Mouse (Mus musculus) liver, embryonic 11.5 days (tissue): ENCODE data around the gene Med24. TPM values are rescaled to one million over a fixed set of nuclear protein-coding genes. Genes with fewer than 3 reads are reported as not detected.

Source experiments
- ATAC-seq: fragments of 200-750 bp; cut with Nextera tagmentation; replicated peaks from 2 replicates; pipeline ENCODE4 v1.8.0; 2017; ENCODE audit warnings: moderate number of reproducible peaks, mild to moderate bottlenecking, moderate TSS enrichment, moderate library complexity; ENCODE audit not compliant: low FRiP score
- DNase-seq: peaks from one replicate; pipeline ENCODE4 v3.0.0-alpha.2; 2017; ENCODE audit warnings: low spot score
- H3K27ac ChIP-seq: fragments of 300-500 bp; sonication (generic); 2 replicates; pipeline ENCODE4 v1.5.1; 2014; ENCODE audit warnings: mild to moderate bottlenecking, low read depth, low read length, control low read depth
- H3K27me3 ChIP-seq: fragments of 300-500 bp; sonication (generic); replicated peaks from 2 replicates; pipeline ENCODE4 v1.6.1; 2014; ENCODE audit warnings: low read length, mixed read lengths; ENCODE audit not compliant: control insufficient read depth, insufficient read depth
- H3K36me3 ChIP-seq: fragments of 300-500 bp; sonication (generic); 2 replicates; pipeline ENCODE4 v1.6.1; 2014; ENCODE audit warnings: mild to moderate bottlenecking, low read length, moderate library complexity, mixed read lengths; ENCODE audit not compliant: control insufficient read depth, insufficient read depth
- H3K4me1 ChIP-seq: fragments of 300-500 bp; sonication (generic); replicated peaks from 2 replicates; pipeline ENCODE4 v1.6.1; 2014; ENCODE audit warnings: low read length, mixed read lengths; ENCODE audit not compliant: control insufficient read depth, insufficient read depth
- H3K4me2 ChIP-seq: fragments of 300-500 bp; sonication (generic); 2 replicates; pipeline ENCODE4 v1.6.1; 2014; ENCODE audit warnings: mild to moderate bottlenecking, control low read depth, moderate library complexity
- H3K4me3 ChIP-seq: fragments of 300-500 bp; sonication (generic); 2 replicates; pipeline ENCODE4 v1.5.1; 2014; ENCODE audit warnings: low read depth, low read length, control low read depth
- H3K9ac ChIP-seq: fragments of 300-500 bp; sonication (generic); 2 replicates; pipeline ENCODE4 v1.6.1; 2014; ENCODE audit warnings: low read depth, low read length, control low read depth
- H3K9me3 ChIP-seq: fragments of 300-500 bp; sonication (generic); 2 replicates; pipeline ENCODE4 v1.6.1; 2016; ENCODE audit warnings: low read length, inconsistent platforms, mixed read lengths; ENCODE audit not compliant: control insufficient read depth
- WGBS: fragments of 180-500 bp; shearing (Covaris S2); extraction: QIAGEN DNeasy Blood & Tissue Kit; methylation state at CpG from one replicate; pipeline ENCODE4 v1.1.7; 2014; 5-methylcytosine and 5-hydroxymethylcytosine counted together
- polyA plus RNA-seq: library from polyadenylated mRNA; unstranded; fragments of >200 nt; fragmentation: Nextera tagmentation; extraction: Ambion mirVana; gene quantifications from 2 replicates; pipeline ENCODE4 v1.2.1, GENCODE M21; 2014

Gene Med24
- polyA plus RNA-seq, 1 experiment from 2014 or later: 61.9 TPM

DNA sequence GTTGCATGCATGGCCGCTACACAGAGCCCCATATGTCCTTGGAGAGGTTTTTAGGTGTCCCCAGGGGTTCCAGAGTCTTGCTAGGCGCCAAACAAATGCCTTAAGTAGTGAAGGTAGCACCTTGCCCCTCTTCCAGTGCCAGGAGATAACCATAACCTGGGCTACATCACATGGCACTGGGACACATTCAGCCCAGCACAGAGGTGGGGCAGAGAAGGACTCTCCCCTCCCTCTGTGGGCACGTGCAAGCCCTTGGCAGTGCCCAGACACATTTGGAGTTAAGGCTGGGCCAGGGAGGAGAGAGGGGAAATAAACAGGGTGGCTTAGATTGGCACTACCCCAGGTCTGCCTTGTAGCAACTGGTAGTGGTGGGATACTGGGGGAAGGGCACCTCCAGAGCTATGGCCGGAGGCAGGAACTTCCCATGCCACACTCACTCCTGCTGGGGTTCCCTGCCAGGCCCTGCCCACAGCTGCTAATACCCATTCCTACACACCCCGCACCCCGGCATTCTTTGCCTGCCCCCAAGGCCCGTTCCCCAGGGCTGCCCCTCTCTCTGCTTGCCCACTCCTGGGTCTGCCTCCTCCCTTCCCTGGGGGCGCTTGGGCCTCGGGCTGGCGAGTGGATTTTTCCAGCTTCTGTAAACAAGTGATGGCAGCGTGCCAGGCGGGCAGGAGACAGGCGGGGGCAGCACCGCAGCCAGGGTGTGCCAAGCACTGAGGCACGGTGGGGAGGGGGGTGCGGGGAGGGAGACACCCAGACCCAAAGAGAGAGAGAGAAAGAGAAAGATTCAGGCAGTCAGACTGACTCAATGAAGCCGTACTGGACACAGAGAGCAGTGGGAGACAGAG is 21.3 kb upstream of the Med24 start:
- Histone ChIP-seq H3K4me2 (peak overlapping the region; percentile 64), H3K9me3 (no peaks in the 10 kb centered on the region), H3K4me3 (peak overlapping the region; percentile 22), H3K27ac (peak overlapping the region; percentile 83), H3K36me3 (0 out of 2 replicates have a peak, but pooled peaks cover 5% of the 10 kb centered on the region), H3K27me3 (no peaks in the 10 kb centered on the region), H3K9ac (peak overlapping the region; percentile 65), H3K4me1 (peaks cover 96% of the 10 kb centered on the region)
- DNase-seq: no peak
- WGBS: 50% methylated on average over 17 of the region's 17 CpGs
- no peak for ATAC-seq

DNA sequence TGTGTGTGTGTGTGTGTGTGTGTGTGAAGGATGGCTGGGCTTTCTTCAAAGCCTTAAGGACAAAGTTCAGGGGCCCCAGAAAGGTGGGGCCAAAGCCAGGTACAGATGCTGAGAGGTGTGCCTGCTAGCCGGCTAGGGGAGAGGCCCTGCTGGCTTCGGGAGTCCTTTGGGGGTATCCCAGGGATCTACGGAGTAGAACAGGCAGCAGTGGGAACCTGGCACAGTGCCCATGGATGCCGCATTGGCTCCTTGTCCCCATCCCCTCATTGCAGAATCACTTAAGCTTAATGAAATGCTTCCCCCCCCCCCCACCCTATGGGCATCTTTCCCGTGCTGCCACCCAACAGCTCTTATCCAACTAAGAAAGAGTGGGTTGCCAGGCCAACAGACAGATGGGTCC is 20.5 kb upstream of the Med24 start:
- ATAC-seq (no peak), DNase-seq (no peak)
- peak overlapping the region; percentile 64 for H3K4me2 ChIP-seq
- H3K27me3 ChIP-seq: no peaks in the 10 kb centered on the region
- H3K4me3 ChIP-seq: no peak overlapping the region
- WGBS: 67% methylated on average over 5 of the region's 5 CpGs
- H3K4me1 ChIP-seq: peaks cover 96% of the 10 kb centered on the region
- no peaks in the 10 kb centered on the region for H3K9me3 ChIP-seq
- H3K36me3 ChIP-seq: 0 out of 2 replicates have a peak, but pooled peaks cover 5% of the 10 kb centered on the region
- H3K27ac ChIP-seq: peak overlapping the region; percentile 83
- no peak overlapping the region; the same call in 1 of the 2 replicates for H3K9ac ChIP-seq

DNA sequence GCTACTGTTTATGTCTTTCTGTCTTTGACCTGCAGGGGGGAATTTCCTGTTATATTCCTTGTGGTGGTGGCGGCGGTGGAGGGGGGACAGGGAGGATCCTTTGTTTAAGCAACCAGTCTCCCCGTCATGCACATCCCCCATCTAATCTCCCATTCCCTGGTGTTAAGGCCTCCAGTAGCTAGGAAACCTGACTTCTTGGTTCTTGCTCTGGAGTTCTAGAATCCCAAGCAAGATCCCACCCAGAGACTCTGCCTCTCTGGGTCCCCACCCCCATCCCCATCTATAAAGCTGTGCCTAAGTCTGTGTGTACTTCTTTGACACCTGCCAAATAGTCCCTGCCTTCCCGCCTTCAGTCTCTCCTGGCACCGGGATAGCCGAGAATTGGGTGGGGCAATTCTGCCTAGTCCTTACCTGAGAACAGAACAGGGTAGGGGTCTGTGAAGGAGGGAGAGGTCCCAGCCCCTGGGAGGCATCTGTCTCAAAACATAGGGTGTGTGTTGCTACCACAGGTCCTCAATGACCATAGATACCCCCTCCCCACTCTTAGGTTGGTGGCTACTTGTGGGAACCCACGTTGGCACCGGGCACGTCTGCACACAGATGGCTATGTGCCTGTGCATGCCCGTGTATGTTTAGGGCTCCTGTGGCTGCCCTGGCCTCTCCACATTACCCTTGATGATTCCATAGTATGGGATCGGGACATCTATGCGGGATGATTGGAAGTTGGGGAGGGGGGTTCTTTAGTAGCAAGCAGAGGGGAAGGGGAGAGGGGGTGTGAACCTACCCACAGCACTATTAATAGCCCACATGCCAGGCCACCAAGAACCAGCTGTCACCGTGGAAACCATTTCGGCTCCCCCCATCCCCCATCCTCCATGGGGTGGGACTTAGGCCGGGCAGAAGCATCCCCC is 19.5 kb upstream of the Med24 start:
- H3K9ac ChIP-seq: peak overlapping the region; percentile 47
- ATAC-seq (no peak), DNase-seq (no peak)
- no peaks in the 10 kb centered on the region for H3K9me3 ChIP-seq
- no peaks in the 10 kb centered on the region for H3K27me3 ChIP-seq
- H3K36me3 ChIP-seq: 0 out of 2 replicates have a peak, but pooled peaks cover 3% of the 10 kb centered on the region
- H3K4me2 ChIP-seq: peak overlapping the region; percentile 64
- H3K4me1 ChIP-seq: peaks cover 97% of the 10 kb centered on the region
- WGBS: 36% methylated on average over 15 of the region's 15 CpGs
- H3K4me3 ChIP-seq: no peak overlapping the region
- peak overlapping the region; percentile 83 for H3K27ac ChIP-seq

DNA sequence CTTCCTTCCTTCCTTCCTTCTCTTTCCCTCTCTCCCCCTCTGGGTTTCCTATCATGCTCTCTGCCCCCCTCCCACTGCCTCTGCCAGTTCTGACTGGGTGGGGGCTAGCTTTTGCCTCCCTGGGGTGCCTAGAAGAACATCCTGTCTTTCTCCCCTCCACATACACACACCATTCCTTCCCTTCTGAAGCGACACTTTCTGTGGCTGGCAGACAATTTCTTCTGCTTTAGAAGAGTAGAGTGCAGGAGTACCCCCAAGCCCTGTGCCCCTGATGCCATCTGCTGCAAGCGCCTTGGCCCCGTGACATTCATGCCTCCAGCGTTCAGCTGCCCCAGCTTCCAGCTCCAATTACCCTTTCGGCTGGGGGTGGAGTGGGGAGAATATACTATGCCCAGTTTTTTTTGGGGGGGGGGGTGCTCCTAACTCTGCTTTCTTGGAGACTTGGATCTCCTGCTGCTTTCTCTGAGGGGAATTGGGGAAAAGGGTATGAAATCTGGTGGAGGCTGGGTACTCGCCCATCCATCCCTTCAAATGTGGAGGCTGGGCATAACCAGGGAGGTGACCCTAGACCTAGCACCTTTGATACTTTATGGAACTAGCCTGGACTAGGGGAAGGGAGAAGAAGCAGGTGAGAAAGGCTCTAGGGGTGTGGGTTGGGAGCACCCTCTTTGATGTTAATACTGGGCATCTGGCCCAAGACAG is 18.7 kb upstream of the Med24 start:
- 36% methylated on average over 6 of the region's 6 CpGs for WGBS
- peak overlapping the region; percentile 47; the same call in 1 of the 2 replicates for H3K9ac ChIP-seq
- peak overlapping the region; percentile 47 for H3K4me2 ChIP-seq
- H3K36me3 ChIP-seq: no peaks in the 10 kb centered on the region
- no peak for DNase-seq
- H3K27me3 ChIP-seq: no peaks in the 10 kb centered on the region
- no peak for ATAC-seq
- peaks cover 97% of the 10 kb centered on the region for H3K4me1 ChIP-seq
- no peak overlapping the region; the same call in 1 of the 2 replicates for H3K4me3 ChIP-seq
- peak overlapping the region; percentile 83 for H3K27ac ChIP-seq
- no peaks in the 10 kb centered on the region for H3K9me3 ChIP-seq

DNA sequence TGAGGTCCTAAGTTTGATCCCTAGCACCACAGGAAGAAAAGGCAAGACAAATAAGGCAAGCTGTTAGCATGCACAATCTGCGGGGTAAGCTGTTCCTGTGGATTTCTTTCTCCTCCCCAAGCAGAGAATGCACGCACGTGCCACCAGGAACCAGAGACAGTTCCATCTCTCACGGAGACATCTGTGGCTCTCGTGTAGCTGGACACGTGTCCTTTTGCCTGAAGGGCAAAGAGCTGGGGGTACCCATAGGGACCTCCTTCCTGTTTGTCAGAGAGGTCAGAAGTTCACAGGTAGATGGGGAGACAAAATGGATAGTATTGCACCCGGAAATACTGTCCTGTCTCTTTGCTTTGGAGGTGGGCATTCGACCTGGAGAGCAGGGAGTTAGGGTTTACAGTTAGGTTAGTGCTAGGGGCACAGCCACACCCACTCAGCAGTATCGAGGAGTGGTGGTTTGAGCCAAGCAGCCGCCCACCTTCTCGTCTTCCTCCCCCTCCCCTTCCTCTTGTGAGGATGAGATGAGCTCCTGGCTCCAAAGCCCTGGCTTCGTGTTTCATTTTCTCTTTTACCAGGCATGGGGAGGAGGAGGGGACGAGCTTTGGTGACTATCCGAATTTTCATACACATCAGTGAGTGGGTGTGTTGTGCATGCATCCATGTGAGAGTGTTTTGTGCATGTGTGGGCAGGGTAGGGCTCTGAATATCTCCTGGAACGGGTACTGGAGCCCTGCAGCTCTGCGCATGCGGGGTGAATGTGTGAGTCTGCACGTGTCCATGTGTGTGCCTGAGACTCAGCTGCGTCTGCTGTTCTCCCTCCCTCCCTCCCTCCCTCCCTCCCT is 17.8 kb upstream of the Med24 start:
- peak overlapping the region; percentile 70 for H3K4me2 ChIP-seq
- H3K9ac ChIP-seq: peak overlapping the region; percentile 57
- peak overlapping the region; percentile 83 for H3K27ac ChIP-seq
- H3K4me3 ChIP-seq: peak overlapping the region; percentile 33
- WGBS: 6% methylated on average over 19 of the region's 19 CpGs
- ATAC-seq: peak; percentile 69
- peaks cover 91% of the 10 kb centered on the region for H3K4me1 ChIP-seq
- H3K36me3 ChIP-seq: no peaks in the 10 kb centered on the region
- peak; percentile 79 for DNase-seq
- no peaks in the 10 kb centered on the region for H3K9me3 ChIP-seq
- no peaks in the 10 kb centered on the region for H3K27me3 ChIP-seq

DNA sequence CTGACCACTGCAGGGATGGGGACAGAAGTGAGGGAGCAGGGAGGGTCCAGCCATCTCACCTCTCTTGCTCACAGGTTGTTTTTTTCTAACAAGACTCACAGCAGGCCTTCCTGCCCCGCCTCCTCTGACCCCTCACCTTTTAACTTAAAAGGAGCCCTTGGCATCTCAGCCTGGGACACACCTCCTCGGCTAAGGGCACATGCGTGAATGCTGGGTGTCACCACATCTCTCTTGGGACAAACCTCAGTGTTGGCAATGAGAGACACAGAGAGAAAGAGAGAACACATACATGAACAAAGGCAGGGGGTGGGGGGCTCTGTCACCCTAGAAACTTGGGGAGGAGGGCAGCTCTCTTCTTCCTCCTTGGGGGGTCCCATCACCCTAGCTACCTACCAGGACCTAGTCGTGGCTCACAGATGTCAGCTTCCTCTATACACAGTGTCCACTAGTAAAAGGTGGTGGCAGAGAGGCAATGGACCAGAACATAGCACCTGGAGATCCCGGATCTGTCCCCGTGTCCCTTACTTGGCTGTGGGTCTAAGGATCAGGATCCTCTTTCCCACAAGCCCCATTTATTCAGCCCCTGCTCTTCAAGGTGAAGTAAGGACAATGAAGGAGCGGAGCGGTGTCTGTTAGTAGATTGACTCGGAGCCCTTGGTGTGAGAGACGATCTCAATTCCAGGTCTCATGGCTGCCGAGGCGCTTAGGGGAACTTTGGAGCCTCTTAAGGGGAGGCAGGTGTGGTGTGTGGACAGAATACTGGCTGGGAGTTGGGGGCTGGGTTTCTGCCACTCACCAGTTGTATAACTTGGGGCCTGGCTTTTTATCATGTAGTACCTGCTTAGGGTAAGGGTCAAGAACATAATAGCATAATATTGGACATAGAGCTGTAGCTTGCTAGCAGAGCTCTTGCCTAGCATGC is 17.0 kb upstream of the Med24 start:
- no peaks in the 10 kb centered on the region for H3K27me3 ChIP-seq
- H3K27ac ChIP-seq: peak overlapping the region; percentile 83
- H3K9ac ChIP-seq: peak overlapping the region; percentile 57
- H3K36me3 ChIP-seq: no peaks in the 10 kb centered on the region
- ATAC-seq: no peak
- WGBS: 59% methylated on average over 12 of the region's 12 CpGs
- H3K9me3 ChIP-seq: no peaks in the 10 kb centered on the region
- peaks cover 85% of the 10 kb centered on the region for H3K4me1 ChIP-seq
- H3K4me2 ChIP-seq: peak overlapping the region; percentile 70
- no peak for DNase-seq
- H3K4me3 ChIP-seq: no peak overlapping the region

GRCm38 (mm10) chr11:98744456-98745019 is 15.3 kb upstream of the Med24 start:
- no peak for ATAC-seq
- peaks cover 82% of the 10 kb centered on the region for H3K4me1 ChIP-seq
- H3K27ac ChIP-seq: peak overlapping the region; percentile 80
- DNase-seq: no peak
- 50% methylated on average over 7 of the region's 7 CpGs for WGBS
- H3K4me3 ChIP-seq: peak overlapping the region; percentile 94
- H3K9me3 ChIP-seq: no peaks in the 10 kb centered on the region
- H3K4me2 ChIP-seq: peak overlapping the region; percentile 98
- H3K9ac ChIP-seq: peak overlapping the region; percentile 23; the same call in 1 of the 2 replicates
- no peaks in the 10 kb centered on the region for H3K36me3 ChIP-seq
- no peaks in the 10 kb centered on the region for H3K27me3 ChIP-seq
